In genomic region chr7:141277701-141278678, GRCm38 (mm10) we compare ENCODE assay signal across 11 mouse cellular contexts. TPM values are rescaled to one million over a fixed set of nuclear protein-coding genes. Genes with fewer than 3 reads are reported as not detected.
DNase-seq lines count a peak whose midpoint lies in the region; ATAC-seq lines count a peak whose summit lies in the region.
"Had no signal": no experiment of that assay in that cellular context is flagged by ENCODE, and none has a peak within 500 bp of the region (broad histone marks: within the 10 kb centered on the region; RNA-seq: fewer than 3 reads in every experiment).

No protein-coding gene starts in this region.

- H3K4me1 ChIP-seq in kidney, embryonic 14.5 days (ENCODE audit: control insufficient read depth, insufficient read depth, low read length), result peaks cover 4% of the 10 kb centered on the region; the same call in 1 of the 2 replicates
- H3K4me1 ChIP-seq in embryonic facial prominence, embryonic 15.5 days, result peaks cover 11% of the 10 kb centered on the region
- H3K4me1 ChIP-seq in neural tube, embryonic 14.5 days (ENCODE audit: control insufficient read depth, insufficient read depth, low read length), result peaks cover 4% of the 10 kb centered on the region; the same call in 1 of the 2 replicates

- H3K4me2 ChIP-seq in kidney, embryonic 14.5 days (replicated peaks; ENCODE audit: low read depth, low read length), result peak overlapping the region; percentile 88
- H3K4me2 ChIP-seq in embryonic facial prominence, embryonic 15.5 days (replicated peaks), result peak overlapping the region; percentile 96; the same call in 1 of the 2 replicates
- H3K4me2 ChIP-seq in neural tube, embryonic 14.5 days (ENCODE audit: low read depth, low read length), result no peak overlapping the region

- H3K36me3 ChIP-seq in kidney, embryonic 14.5 days (ENCODE audit: control insufficient read depth, insufficient read depth, low read length), result no peaks in the 10 kb centered on the region
- H3K36me3 ChIP-seq in embryonic facial prominence, embryonic 15.5 days, result no peaks in the 10 kb centered on the region
- no peaks in the 10 kb centered on the region for H3K36me3 ChIP-seq in neural tube, embryonic 14.5 days (ENCODE audit: control insufficient read depth, insufficient read depth, low read length)
- H3K36me3 ChIP-seq: G1E had no signal

- 66% methylated on average over 11 of the region's 11 CpGs for WGBS in kidney, embryonic 14.5 days
- 69% methylated on average over 11 of the region's 11 CpGs for WGBS in embryonic facial prominence, embryonic 15.5 days
- WGBS in large intestine, adult 2 months, result 51% methylated on average over 11 of the region's 11 CpGs
- WGBS in neural tube, embryonic 14.5 days, result 77% methylated on average over 11 of the region's 11 CpGs

- intact Hi-C loops in gastrocnemius, postnatal 14 days (cut with DNase I; ENCODE audit: low total_unique reads), result no loop called here

- peak overlapping the region; percentile 56; the same call in 1 of the 2 replicates for H3K9ac ChIP-seq in kidney, embryonic 14.5 days (ENCODE audit: low read depth, low read length)
- no peak overlapping the region for H3K9ac ChIP-seq in embryonic facial prominence, embryonic 15.5 days
- no peak overlapping the region for H3K9ac ChIP-seq in neural tube, embryonic 14.5 days (replicated peaks; ENCODE audit: low read depth, low read length)

- H3K27ac ChIP-seq in kidney, embryonic 14.5 days (ENCODE audit: low read depth, low read length), result no peak overlapping the region
- no peak overlapping the region for H3K27ac ChIP-seq in embryonic facial prominence, embryonic 15.5 days (replicated peaks)
- H3K27ac ChIP-seq in neural tube, embryonic 14.5 days (ENCODE audit: low read depth, low read length), result no peak overlapping the region

- peak overlapping the region; percentile 44; the same call in 1 of the 2 replicates for H3K4me3 ChIP-seq in kidney, embryonic 14.5 days (ENCODE audit: low read length)
- peak overlapping the region; percentile 48; the same call in 1 of the 2 replicates for H3K4me3 ChIP-seq in embryonic facial prominence, embryonic 15.5 days (replicated peaks)
- no peak overlapping the region for H3K4me3 ChIP-seq in neural tube, embryonic 14.5 days (ENCODE audit: low read depth, low read length)

- ATAC-seq in kidney, embryonic 14.5 days (ENCODE audit: low FRiP score, low TSS enrichment), result peak; percentile 28
- ATAC-seq in embryonic facial prominence, embryonic 15.5 days (ENCODE audit: insufficient number of reproducible peaks, low FRiP score, low TSS enrichment, low read depth), result no peak
- peak; percentile 38; the same call in 1 of the 2 replicates for ATAC-seq in neural tube, embryonic 14.5 days (ENCODE audit: low read depth)

- H3K9me3 ChIP-seq in kidney, embryonic 14.5 days (ENCODE audit: control insufficient read depth, low read length), result no peaks in the 10 kb centered on the region
- H3K9me3 ChIP-seq in embryonic facial prominence, embryonic 15.5 days (replicated peaks), result no peaks in the 10 kb centered on the region
- no peaks in the 10 kb centered on the region for H3K9me3 ChIP-seq in neural tube, embryonic 14.5 days (ENCODE audit: control insufficient read depth, low read length)
- H3K9me3 ChIP-seq: G1E; megakaryocyte, embryonic 14.5 days had no signal

- H3K27me3 ChIP-seq in kidney, embryonic 14.5 days (ENCODE audit: control insufficient read depth, insufficient read depth, low read length), result no peaks in the 10 kb centered on the region
- 0 out of 2 replicates have a peak, but pooled peaks cover 3% of the 10 kb centered on the region for H3K27me3 ChIP-seq in embryonic facial prominence, embryonic 15.5 days
- no peaks in the 10 kb centered on the region for H3K27me3 ChIP-seq in neural tube, embryonic 14.5 days (ENCODE audit: control insufficient read depth, insufficient read depth, low read length)

- no peak for DNase-seq in kidney, adult 11 months
- peak; percentile 64 for DNase-seq in large intestine, adult 2 months (ENCODE audit: low read depth, low spot score)
- DNase-seq in gastrocnemius, postnatal 14 days, result no peak
- no peak for DNase-seq in kidney, postnatal 25 days
- DNase-seq: gastrocnemius, postnatal 36 days had no signal

RNA-seq across cellular contexts. Expression of gene Sct, which starts 0.9 kb away (rescaled TPM):
- 40.2 and 58.1 TPM in 2 replicates for polyA plus RNA-seq in kidney, embryonic 14.5 days (2014; fragmentation: Nextera tagmentation; extraction: Ambion mirVana)
- 5.3 TPM in 2 replicates for polyA plus RNA-seq in embryonic facial prominence, embryonic 15.5 days (2015; fragmentation: Nextera tagmentation; extraction: Ambion mirVana)
- polyA plus RNA-seq in large intestine, adult 2 months (2012; rRNA removed), result 226 and 321 TPM in 2 replicates
- 3.9 and 4.2 TPM in 2 replicates for polyA plus RNA-seq in neural tube, embryonic 14.5 days (2014; fragmentation: Nextera tagmentation; extraction: Ambion mirVana)
- total RNA-seq in gastrocnemius, postnatal 14 days (2021), result 1 to 10 TPM in 1 of 2 experiments, under 1 TPM in 1; 0.92 to 1.0 TPM
- total RNA-seq: G1E; gastrocnemius, postnatal 36 days; layer of hippocampus, postnatal 25 days had no signal
- polyA plus RNA-seq: G1E had no signal

RNA-seq across cellular contexts. Expression of gene Cdhr5, which starts 1.4 kb away (rescaled TPM):
- 1.7 and 3.5 TPM in 2 replicates for polyA plus RNA-seq in kidney, embryonic 14.5 days (2014; fragmentation: Nextera tagmentation; extraction: Ambion mirVana)
- polyA plus RNA-seq in embryonic facial prominence, embryonic 15.5 days (2015; fragmentation: Nextera tagmentation; extraction: Ambion mirVana), result 0.19 TPM in 1 of 2 replicates, not detected in the other
- 611 and 677 TPM in 2 replicates for polyA plus RNA-seq in large intestine, adult 2 months (2012; rRNA removed)
- not detected in 2 replicates for polyA plus RNA-seq in neural tube, embryonic 14.5 days (2014; fragmentation: Nextera tagmentation; extraction: Ambion mirVana)
- total RNA-seq in gastrocnemius, postnatal 14 days (2021), result under 1 TPM; 0.44 to 0.59 TPM
- total RNA-seq: layer of hippocampus, postnatal 25 days had no signal
- polyA plus RNA-seq: G1E had no signal

RNA-seq across cellular contexts. Expression of gene Irf7, which starts 11.7 kb away (rescaled TPM):
- polyA plus RNA-seq in kidney, embryonic 14.5 days (2014; fragmentation: Nextera tagmentation; extraction: Ambion mirVana), result 2.4 and 2.7 TPM in 2 replicates
- polyA plus RNA-seq in embryonic facial prominence, embryonic 15.5 days (2015; fragmentation: Nextera tagmentation; extraction: Ambion mirVana), result 4.1 and 5.1 TPM in 2 replicates
- 159 and 210 TPM in 2 replicates for polyA plus RNA-seq in large intestine, adult 2 months (2012; rRNA removed)
- 0.57 and 0.66 TPM in 2 replicates for polyA plus RNA-seq in neural tube, embryonic 14.5 days (2014; fragmentation: Nextera tagmentation; extraction: Ambion mirVana)
- total RNA-seq in gastrocnemius, postnatal 14 days (2021), result 1 to 10 TPM in 1 of 2 experiments, under 1 TPM in 1; 0.82 to 1.1 TPM

RNA-seq across cellular contexts. Expression of gene Drd4, which starts 13.8 kb away (rescaled TPM):
- 1.4 and 1.6 TPM in 2 replicates for polyA plus RNA-seq in kidney, embryonic 14.5 days (2014; fragmentation: Nextera tagmentation; extraction: Ambion mirVana)
- polyA plus RNA-seq in embryonic facial prominence, embryonic 15.5 days (2015; fragmentation: Nextera tagmentation; extraction: Ambion mirVana), result 0.76 and 1.1 TPM in 2 replicates
- 0.08 and 0.21 TPM in 2 replicates for polyA plus RNA-seq in large intestine, adult 2 months (2012; rRNA removed)
- polyA plus RNA-seq in neural tube, embryonic 14.5 days (2014; fragmentation: Nextera tagmentation; extraction: Ambion mirVana), result 0.73 and 0.90 TPM in 2 replicates
- under 1 TPM; 0.31 to 0.33 TPM for total RNA-seq in gastrocnemius, postnatal 14 days (2021)
- total RNA-seq: gastrocnemius, postnatal 36 days had no signal
- polyA plus RNA-seq: G1E had no signal

RNA-seq across cellular contexts. Expression of gene Phrf1, which starts 49.4 kb away (rescaled TPM):
- 48.5 and 82.6 TPM in 2 replicates for polyA plus RNA-seq in kidney, embryonic 14.5 days (2014; fragmentation: Nextera tagmentation; extraction: Ambion mirVana)
- 68.7 and 73.2 TPM in 2 replicates for polyA plus RNA-seq in embryonic facial prominence, embryonic 15.5 days (2015; fragmentation: Nextera tagmentation; extraction: Ambion mirVana)
- polyA plus RNA-seq in large intestine, adult 2 months (2012; rRNA removed), result 23.1 and 24.7 TPM in 2 replicates
- polyA plus RNA-seq in neural tube, embryonic 14.5 days (2014; fragmentation: Nextera tagmentation; extraction: Ambion mirVana), result 59.5 and 72.3 TPM in 2 replicates
- 10 to 100 TPM; 23.2 to 24.4 TPM for total RNA-seq in gastrocnemius, postnatal 14 days (2021)

Comparison
In these comparisons a context has a peak if more than half of its experiments do, and no peak if none do; other contexts are left out.
1. RNA of gene Cdhr5, which starts 1.4 kb away (polyA plus RNA-seq): 611 to 677 TPM in large intestine, adult 2 months; 1.7 to 3.5 TPM in kidney, embryonic 14.5 days, 0.19 TPM in embryonic facial prominence, embryonic 15.5 days and not detected in neural tube, embryonic 14.5 days; every median in the first group is over 100 times any median in the second.
2. RNA of gene Irf7, which starts 11.7 kb away (polyA plus RNA-seq): 159 to 210 TPM in large intestine, adult 2 months; 4.1 to 5.1 TPM in embryonic facial prominence, embryonic 15.5 days, 2.4 to 2.7 TPM in kidney, embryonic 14.5 days and 0.57 to 0.66 TPM in neural tube, embryonic 14.5 days; every median in the first group is over 10 times any median in the second.